Mouse (Mus musculus) heart, embryonic 15.5 days (tissue): ENCODE data around the gene Gper1. TPM values are rescaled to one million over a fixed set of nuclear protein-coding genes. Genes with fewer than 3 reads are reported as not detected.
A peak's percentile ranks its signal among the peaks of the same experiment; 100 is the strongest.

Source experiments
- ATAC-seq: fragments of 200-750 bp; cut with Nextera tagmentation; replicated peaks from 2 replicates; pipeline ENCODE4 v1.8.0; 2017; ENCODE audit warnings: low read depth, moderate TSS enrichment; ENCODE audit not compliant: insufficient number of reproducible peaks, insufficient read depth, low FRiP score
- H3K27ac ChIP-seq: fragments of 300-500 bp; sonication (generic); 2 replicates; pipeline ENCODE4 v1.5.1; 2015; ENCODE audit warnings: mild to moderate bottlenecking, inconsistent platforms
- H3K27me3 ChIP-seq: fragments of 300-500 bp; sonication (generic); 2 replicates; pipeline ENCODE4 v1.6.1; 2015; ENCODE audit warnings: inconsistent platforms
- H3K36me3 ChIP-seq: fragments of 300-500 bp; sonication (generic); 2 replicates; pipeline ENCODE4 v1.6.1; 2015; ENCODE audit warnings: mild to moderate bottlenecking, inconsistent platforms
- H3K4me1 ChIP-seq: fragments of 300-500 bp; sonication (generic); replicated peaks from 2 replicates; pipeline ENCODE4 v1.6.1; 2015; ENCODE audit warnings: inconsistent platforms
- H3K4me2 ChIP-seq: fragments of 300-500 bp; sonication (generic); 2 replicates; pipeline ENCODE4 v1.6.1; 2015; ENCODE audit warnings: inconsistent platforms, mild to moderate bottlenecking, moderate library complexity
- H3K4me3 ChIP-seq: fragments of 300-500 bp; sonication (generic); 2 replicates; pipeline ENCODE4 v1.5.1; 2015; ENCODE audit warnings: mild to moderate bottlenecking, inconsistent platforms
- H3K9ac ChIP-seq: fragments of 300-500 bp; sonication (generic); 2 replicates; pipeline ENCODE4 v1.6.1; 2015; ENCODE audit warnings: mild to moderate bottlenecking, inconsistent platforms
- H3K9me3 ChIP-seq: fragments of 300-500 bp; sonication (generic); replicated peaks from 2 replicates; pipeline ENCODE4 v1.6.1; 2016; ENCODE audit warnings: inconsistent platforms
- WGBS: fragments of 180-500 bp; shearing (Covaris S2); methylation state at CpG from one replicate; pipeline ENCODE4 v1.1.7; 2015; ENCODE audit warnings: mixed read lengths; 5-methylcytosine and 5-hydroxymethylcytosine counted together
- polyA plus RNA-seq: library from polyadenylated mRNA; unstranded; fragments of >200 nt; fragmentation: Nextera tagmentation; extraction: Ambion mirVana; gene quantifications from 2 replicates; pipeline ENCODE4 v1.2.1, GENCODE M21; 2015

Gene Gper1
- 1.5 and 5.4 TPM in 2 replicates for polyA plus RNA-seq

DNA sequence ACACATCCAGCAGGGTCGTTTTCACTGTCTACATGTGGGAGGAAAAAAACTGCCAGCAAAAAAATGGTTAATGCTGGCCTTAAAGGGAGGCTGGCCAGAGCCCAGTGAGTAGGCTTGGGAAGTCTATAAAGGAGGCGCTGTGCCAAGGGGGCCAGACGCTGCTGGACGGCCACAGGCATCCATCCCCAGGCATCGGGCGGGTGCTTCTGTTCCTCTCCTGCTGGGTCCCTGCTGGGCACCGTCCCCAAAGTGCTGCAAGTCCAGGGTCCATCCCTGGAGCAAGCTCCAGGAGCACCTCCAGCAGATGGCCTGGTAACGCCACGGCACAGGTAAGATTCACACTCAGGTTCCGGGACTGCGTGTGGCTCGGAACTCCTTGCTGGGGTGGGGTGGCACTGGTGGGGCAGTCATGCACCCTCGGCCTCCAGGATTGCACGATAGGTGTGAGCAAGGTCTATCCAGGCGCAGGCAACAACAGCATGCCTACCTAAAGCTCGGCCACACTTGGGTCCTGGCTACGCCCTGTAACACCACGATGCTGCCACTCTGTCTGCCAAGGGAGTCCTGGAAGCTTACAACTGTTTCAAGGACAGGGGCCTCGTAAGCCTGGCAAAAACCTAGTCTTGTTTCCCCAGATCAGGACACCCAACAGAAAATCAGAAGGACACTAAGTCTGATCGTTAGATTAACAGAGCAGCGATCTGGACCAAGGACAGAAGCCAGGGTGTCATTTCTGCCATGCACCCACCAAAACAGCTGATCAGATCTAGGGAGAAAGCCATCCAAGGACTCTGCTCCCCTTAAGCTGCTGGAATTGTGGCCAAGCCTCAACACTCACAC is at the start of gene Gper1:
Gene Gper1 (plus strand): TSS at position 126 of the 840 bp plus-strand sequence.
- WGBS, result 52% methylated on average over 21 of the region's 21 CpGs
- peaks cover 32% of the 10 kb centered on the region for H3K4me1 ChIP-seq
- no peak for ATAC-seq
- H3K4me3 ChIP-seq, result peak within 1 kb of the TSS; percentile 37
- peak within 1 kb of the TSS; percentile 50 for H3K4me2 ChIP-seq
- peaks cover 29% of the 10 kb centered on the region for H3K27me3 ChIP-seq
- H3K9ac ChIP-seq, result peak within 1 kb of the TSS; percentile 30
- H3K9me3 ChIP-seq, result no peaks in the 10 kb centered on the region
- H3K27ac ChIP-seq, result no peak within 1 kb of the TSS
- no peaks in the 10 kb centered on the region for H3K36me3 ChIP-seq

- WGBS, result 73% methylated on average over 6 of the region's 6 CpGs
- no peak overlapping the region for H3K9ac ChIP-seq
- H3K9me3 ChIP-seq, result no peaks in the 10 kb centered on the region
- H3K4me3 ChIP-seq, result no peak overlapping the region
- no peak for ATAC-seq
- no peak overlapping the region for H3K27ac ChIP-seq
- no peaks in the 10 kb centered on the region for H3K36me3 ChIP-seq
- H3K27me3 ChIP-seq, result no peaks in the 10 kb centered on the region
- no peak overlapping the region for H3K4me2 ChIP-seq
- peaks cover 55% of the 10 kb centered on the region for H3K4me1 ChIP-seq
Observed at GRCm38 (mm10) chr5:139373889-139374444, 49.0 kb upstream of the Gper1 start.

GRCm38 (mm10) chr5:139374841-139375240 is 48.1 kb upstream of the Gper1 start:
- Histone ChIP-seq H3K4me3 (no peak overlapping the region), H3K27me3 (no peaks in the 10 kb centered on the region), H3K36me3 (no peaks in the 10 kb centered on the region), H3K9me3 (no peaks in the 10 kb centered on the region), H3K4me2 (no peak overlapping the region), H3K27ac (no peak overlapping the region), H3K9ac (no peak overlapping the region), H3K4me1 (peaks cover 63% of the 10 kb centered on the region)
- WGBS, result 79% methylated on average over 2 of the region's 2 CpGs
- no peak for ATAC-seq

DNA sequence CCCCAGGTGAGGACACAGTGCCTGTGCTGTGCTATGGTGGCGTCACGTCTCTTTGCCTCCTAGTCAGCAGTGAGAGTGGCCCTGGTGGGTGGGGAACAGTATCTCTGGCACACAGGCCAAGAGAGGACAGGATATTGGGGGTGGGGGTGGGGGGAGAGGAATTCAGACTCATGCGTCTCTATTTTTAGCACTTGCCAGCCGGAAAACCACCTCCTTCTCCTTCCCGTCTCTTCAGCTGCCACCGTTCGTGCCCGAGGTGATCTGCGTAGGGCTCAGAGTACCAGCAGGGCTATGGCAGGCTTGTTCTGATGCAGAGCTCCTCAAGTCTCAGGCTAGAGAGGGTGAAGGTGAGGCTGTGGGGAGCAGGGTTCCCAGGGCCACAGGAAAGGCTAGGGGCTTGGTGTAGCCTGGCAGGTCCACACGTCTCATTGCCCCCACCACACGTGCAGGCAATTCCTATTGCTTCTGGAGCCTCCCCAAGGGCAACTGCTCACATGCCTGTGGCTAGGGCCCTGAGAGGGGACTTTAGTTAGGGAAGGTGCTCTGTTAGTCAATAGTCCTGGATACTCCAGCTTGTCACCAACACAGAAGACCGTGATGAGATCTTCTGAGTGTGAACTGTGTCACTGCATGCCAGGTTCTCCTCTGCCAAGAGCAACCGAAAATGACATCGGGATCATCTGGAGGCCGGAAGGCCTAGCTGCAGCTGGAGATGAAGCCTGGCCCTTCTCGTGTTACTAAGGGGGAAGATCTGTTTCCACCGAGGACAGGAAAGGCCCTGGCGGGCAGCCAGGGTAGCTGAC is 45.3 kb upstream of the Gper1 start, which contains the start of gene Gpr146:
Gene Gpr146 (plus strand): TSS at position 230 of the 803 bp plus-strand sequence.
- peak within 1 kb of the TSS; percentile 48 for H3K9ac ChIP-seq
- H3K27ac ChIP-seq, result peak within 1 kb of the TSS; percentile 98
- peaks cover 69% of the 10 kb centered on the region for H3K4me1 ChIP-seq
- peak; percentile 58 for ATAC-seq
- H3K36me3 ChIP-seq, result no peaks in the 10 kb centered on the region
- H3K9me3 ChIP-seq, result no peaks in the 10 kb centered on the region
- 10% methylated on average over 18 of the region's 18 CpGs for WGBS
- H3K27me3 ChIP-seq, result no peaks in the 10 kb centered on the region
- peak within 1 kb of the TSS; percentile 18; the same call in 1 of the 2 replicates for H3K4me3 ChIP-seq
- peak within 1 kb of the TSS; percentile 81 for H3K4me2 ChIP-seq

GRCm38 (mm10) chr5:139378271-139378556 is 44.7 kb upstream of the Gper1 start:
- Histone ChIP-seq H3K27me3 (no peaks in the 10 kb centered on the region), H3K4me2 (peak overlapping the region; percentile 49), H3K36me3 (no peaks in the 10 kb centered on the region), H3K27ac (peak overlapping the region; percentile 98), H3K4me1 (peaks cover 69% of the 10 kb centered on the region), H3K9ac (0 out of 2 replicates have a peak overlapping the region, but pooled peaks have one; percentile 48), H3K9me3 (no peaks in the 10 kb centered on the region), H3K4me3 (peak overlapping the region; percentile 18; the same call in 1 of the 2 replicates)
- ATAC-seq, result no peak
- 71% methylated on average over 7 of the region's 7 CpGs for WGBS

DNA sequence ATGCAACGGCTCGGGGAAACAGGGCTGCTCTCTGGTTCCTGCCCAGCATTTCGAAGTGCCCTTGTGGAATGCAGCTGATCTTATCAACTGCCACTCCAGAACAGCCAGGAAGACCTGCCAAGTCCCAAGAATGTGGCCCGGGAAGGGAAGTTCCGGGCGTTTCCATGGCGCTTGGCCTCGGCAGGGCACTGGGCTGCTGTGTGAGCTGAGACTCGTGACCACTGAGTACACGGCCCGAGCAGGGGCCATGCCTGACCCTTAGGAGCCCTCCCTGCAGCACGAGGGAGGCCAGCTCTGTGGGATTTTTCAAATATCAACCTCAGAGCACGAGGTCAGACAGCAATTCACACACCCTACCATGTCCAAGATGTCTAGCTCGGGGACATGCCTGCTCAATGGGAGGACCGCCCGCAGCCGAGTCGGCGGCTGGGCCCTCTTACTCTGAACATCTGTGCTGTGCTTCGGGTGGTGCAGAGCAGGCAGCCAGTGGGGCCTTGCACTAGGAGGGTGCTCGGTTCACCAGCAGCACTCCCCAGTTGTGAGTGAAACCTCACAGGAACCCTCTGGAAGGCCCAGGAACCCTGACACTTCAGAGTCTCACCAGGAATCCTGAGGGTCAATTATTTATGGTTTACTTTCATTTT is 43.8 kb upstream of the Gper1 start:
- WGBS, result 16% methylated on average over 21 of the region's 21 CpGs
- Histone ChIP-seq H3K4me1 (peaks cover 76% of the 10 kb centered on the region), H3K9ac (no peak overlapping the region), H3K4me3 (peak overlapping the region; percentile 81; the same call in 1 of the 2 replicates), H3K36me3 (no peaks in the 10 kb centered on the region), H3K9me3 (no peaks in the 10 kb centered on the region), H3K27me3 (no peaks in the 10 kb centered on the region), H3K27ac (peak overlapping the region; percentile 98), H3K4me2 (peak overlapping the region; percentile 81)
- peak; percentile 55 for ATAC-seq

- Histone ChIP-seq H3K9ac (peak overlapping the region; percentile 78), H3K36me3 (no peaks in the 10 kb centered on the region), H3K4me1 (peaks cover 84% of the 10 kb centered on the region), H3K4me3 (peak overlapping the region; percentile 81), H3K27me3 (no peaks in the 10 kb centered on the region), H3K27ac (peak overlapping the region; percentile 98), H3K4me2 (peak overlapping the region; percentile 81), H3K9me3 (no peaks in the 10 kb centered on the region)
- 14% methylated on average over 8 of the region's 8 CpGs for WGBS
- ATAC-seq, result no peak
Observed at GRCm38 (mm10) chr5:139379771-139380384, 43.1 kb upstream of the Gper1 start.

DNA sequence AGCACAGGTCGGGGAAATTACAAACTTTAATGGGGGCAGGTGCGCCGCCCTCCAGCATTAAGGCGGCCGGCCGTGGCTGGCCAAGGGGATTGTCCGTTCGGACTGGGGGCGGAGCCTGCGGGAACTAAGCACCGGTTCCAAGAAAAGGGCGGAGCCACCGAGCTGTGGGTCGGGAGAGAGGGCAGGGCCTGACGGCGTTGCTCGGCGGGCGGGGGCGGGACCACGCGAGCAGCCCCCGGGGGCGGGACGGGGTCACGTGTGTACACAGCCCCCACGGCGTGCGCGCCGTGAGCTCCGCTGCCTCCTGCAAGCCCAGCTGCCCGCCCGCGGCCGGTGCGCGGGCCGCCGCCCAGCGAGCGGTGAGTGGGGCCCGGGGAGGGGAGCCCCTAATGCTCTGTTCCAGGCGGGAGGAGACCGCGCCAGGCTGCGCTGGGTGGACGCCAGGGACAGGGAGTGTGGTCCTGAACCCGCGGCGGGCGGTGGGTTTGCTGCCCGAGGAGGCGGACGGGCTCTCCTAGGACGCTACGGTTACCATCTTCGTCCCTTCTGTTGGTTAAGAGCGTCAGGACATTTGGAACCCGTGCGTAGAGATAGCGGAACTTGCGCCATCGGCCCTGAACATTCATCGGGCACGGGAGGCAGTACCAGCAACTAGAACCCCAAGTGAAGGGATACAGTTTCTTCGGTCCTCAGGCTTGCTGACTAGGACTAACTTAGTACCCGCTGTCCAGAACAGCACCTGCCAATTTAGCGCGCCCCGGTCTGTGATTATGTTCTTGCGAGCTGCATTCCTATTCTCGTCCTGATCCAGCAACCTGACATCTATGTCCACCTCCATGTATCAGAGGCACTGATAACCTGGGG is 42.3 kb upstream of the Gper1 start:
- WGBS, result 1% methylated on average over 60 of the region's 73 CpGs
- no peaks in the 10 kb centered on the region for H3K27me3 ChIP-seq
- no peaks in the 10 kb centered on the region for H3K9me3 ChIP-seq
- H3K36me3 ChIP-seq, result no peaks in the 10 kb centered on the region
- peak; percentile 76 for ATAC-seq
- peak overlapping the region; percentile 78 for H3K9ac ChIP-seq
- H3K4me3 ChIP-seq, result peak overlapping the region; percentile 81
- H3K4me2 ChIP-seq, result peak overlapping the region; percentile 81
- peaks cover 91% of the 10 kb centered on the region for H3K4me1 ChIP-seq
- peak overlapping the region; percentile 98 for H3K27ac ChIP-seq

DNA sequence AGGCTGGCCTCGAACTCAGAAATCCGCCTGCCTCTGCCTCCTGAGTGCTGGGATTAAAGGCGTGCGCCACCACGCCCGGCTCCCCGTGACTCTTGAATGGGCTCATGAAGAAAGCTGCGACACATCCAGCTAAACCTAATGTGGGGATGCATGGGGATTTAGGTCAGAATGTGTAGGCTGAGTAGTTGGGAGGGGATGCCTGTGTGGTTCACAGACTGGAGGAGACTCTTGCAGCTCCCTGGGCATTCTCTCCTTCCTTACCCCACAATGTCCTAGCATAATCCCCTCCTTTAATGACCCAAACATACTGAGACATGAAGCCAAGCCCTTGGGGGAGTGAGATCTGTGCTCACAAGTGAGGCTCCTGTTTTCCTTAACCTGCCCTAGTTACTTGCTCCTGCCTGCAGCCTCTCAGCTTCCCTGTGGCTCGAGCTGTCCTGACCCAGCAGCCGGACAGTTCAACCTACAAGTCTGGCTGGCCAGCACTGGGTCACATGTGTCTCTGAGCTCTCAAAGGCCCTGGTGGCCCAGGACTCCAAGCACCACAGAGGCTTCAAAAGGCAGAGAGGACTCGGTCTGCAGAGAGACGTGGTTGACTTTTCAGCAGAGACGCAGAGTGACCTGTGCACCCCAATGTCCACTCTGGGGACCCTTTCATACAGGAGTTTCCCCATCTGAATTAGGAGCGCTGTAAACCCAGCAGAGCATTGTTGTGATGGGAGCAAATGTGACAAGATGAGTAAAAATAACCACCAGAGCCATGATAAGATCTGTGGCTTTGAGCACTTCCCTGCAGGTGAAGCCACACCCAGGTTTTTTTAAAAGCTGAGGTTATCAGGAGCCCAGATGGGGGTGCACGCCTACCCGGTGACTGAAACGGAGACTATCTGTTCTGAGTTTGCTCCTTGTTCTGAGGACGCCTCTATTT is 41.1 kb upstream of the Gper1 start:
- Histone ChIP-seq H3K9me3 (no peaks in the 10 kb centered on the region), H3K4me3 (peak overlapping the region; percentile 81), H3K4me1 (peaks cover 92% of the 10 kb centered on the region), H3K4me2 (peak overlapping the region; percentile 81), H3K27ac (peak overlapping the region; percentile 98), H3K27me3 (no peaks in the 10 kb centered on the region), H3K9ac (peak overlapping the region; percentile 78), H3K36me3 (no peaks in the 10 kb centered on the region)
- no peak for ATAC-seq
- WGBS, result 55% methylated on average over 18 of the region's 18 CpGs
